Mouse (Mus musculus) liver, postnatal 0 days (tissue): ENCODE measurements at regions not wholly inside any gene's neighbourhood (a gene's known extent, or its start where the extent isn't known, plus 50 kb on each side); places are given as distances from the start of the nearest gene placed in this dataset.

Source experiments
- ATAC-seq: fragments of 200-750 bp; cut with Nextera tagmentation; 2 replicates; pipeline ENCODE4 v1.8.0; 2017; ENCODE audit warnings: mild to moderate bottlenecking, moderate library complexity
- DNase-seq: peaks from one replicate; pipeline ENCODE4 v3.0.0-alpha.2; 2016
- H3K27ac ChIP-seq: fragments of 300-500 bp; sonication (generic); 2 replicates; pipeline ENCODE4 v1.5.1; 2014; ENCODE audit warnings: antibody characterized with exemption, moderate library complexity, mild to moderate bottlenecking, low read depth
- H3K27me3 ChIP-seq: fragments of 300-500 bp; sonication (generic); 2 replicates; pipeline ENCODE4 v1.6.1; 2014; ENCODE audit warnings: low read length, control low read depth, mixed read lengths; ENCODE audit not compliant: insufficient read depth
- H3K36me3 ChIP-seq: fragments of 300-500 bp; sonication (generic); replicated peaks from 2 replicates; pipeline ENCODE4 v1.6.1; 2014; ENCODE audit warnings: mild to moderate bottlenecking, control low read depth, low read length, moderate library complexity, mixed read lengths; ENCODE audit not compliant: insufficient read depth
- H3K4me1 ChIP-seq: fragments of 300-500 bp; sonication (generic); 2 replicates; pipeline ENCODE4 v1.6.1; 2014; ENCODE audit warnings: antibody characterized with exemption, mild to moderate bottlenecking, control low read depth; ENCODE audit not compliant: insufficient read depth
- H3K4me2 ChIP-seq: fragments of 300-500 bp; sonication (generic); 2 replicates; pipeline ENCODE4 v1.6.1; 2014; ENCODE audit warnings: low read depth, mild to moderate bottlenecking, low read length, moderate library complexity, mixed read lengths
- H3K4me3 ChIP-seq: fragments of 300-500 bp; sonication (generic); 2 replicates; pipeline ENCODE4 v1.5.1; 2014; ENCODE audit warnings: low read depth, low read length
- H3K9ac ChIP-seq: fragments of 300-500 bp; sonication (generic); replicated peaks from 2 replicates; pipeline ENCODE4 v1.6.1; 2014; ENCODE audit warnings: mild to moderate bottlenecking, moderate library complexity
- H3K9me3 ChIP-seq: fragments of 300-500 bp; sonication (generic); 2 replicates; pipeline ENCODE4 v1.6.1; 2016; ENCODE audit warnings: mild to moderate bottlenecking, control low read depth, low read length, mixed read lengths
- CTCF ChIP-seq: sonication (generic); IDR thresholded peaks from 2 replicates; pipeline ENCODE4 v1.5.1; 2016; ENCODE audit warnings: antibody characterized with exemption, low read depth
- EP300 ChIP-seq: IDR thresholded peaks from 2 replicates; pipeline ENCODE4 v1.6.1; 2016; ENCODE audit warnings: antibody characterized with exemption, low read depth, mild to moderate bottlenecking
- WGBS: fragments of 180-500 bp; shearing (Covaris S2); extraction: QIAGEN DNeasy Blood & Tissue Kit; methylation state at CpG from one replicate; pipeline ENCODE4 v1.1.7; 2014; ENCODE audit not compliant: insufficient replicate concordance; 5-methylcytosine and 5-hydroxymethylcytosine counted together

GRCm38 (mm10) chr4:12837097-12837426 is 665.2 kb upstream of the Fam92a start:
- ATAC-seq (no peak), DNase-seq (no peak)
- TF ChIP-seq EP300, result no peak
- TF ChIP-seq CTCF, result no peak
- Histone ChIP-seq H3K4me1 (no peaks in the 10 kb centered on the region), H3K36me3 (no peaks in the 10 kb centered on the region), H3K4me2 (no peak overlapping the region), H3K27ac (no peak overlapping the region), H3K9ac (no peak overlapping the region), H3K9me3 (no peaks in the 10 kb centered on the region), H3K27me3 (no peaks in the 10 kb centered on the region), H3K4me3 (no peak overlapping the region)
- 42% methylated on average over 1 of the region's 1 CpGs for WGBS

GRCm38 (mm10) chr4:12836326-12837096 is 664.7 kb upstream of the Fam92a start:
- Histone ChIP-seq H3K4me3 (no peak overlapping the region), H3K27me3 (no peaks in the 10 kb centered on the region), H3K36me3 (no peaks in the 10 kb centered on the region), H3K4me2 (no peak overlapping the region), H3K4me1 (no peaks in the 10 kb centered on the region), H3K9ac (no peak overlapping the region), H3K9me3 (no peaks in the 10 kb centered on the region), H3K27ac (no peak overlapping the region)
- ATAC-seq (no peak), DNase-seq (no peak)
- TF ChIP-seq CTCF (no peak), EP300 (no peak)
- WGBS, result 57% methylated on average over 4 of the region's 4 CpGs

GRCm38 (mm10) chr4:12826419-12826818 is 654.6 kb upstream of the Fam92a start:
- H3K27ac ChIP-seq, result no peak overlapping the region
- H3K9ac ChIP-seq, result no peak overlapping the region
- no peaks in the 10 kb centered on the region for H3K27me3 ChIP-seq
- TF ChIP-seq EP300 (no peak), CTCF (no peak)
- DNase-seq (no peak), ATAC-seq (no peak)
- no peak overlapping the region for H3K4me3 ChIP-seq
- no peaks in the 10 kb centered on the region for H3K9me3 ChIP-seq
- H3K4me1 ChIP-seq, result no peaks in the 10 kb centered on the region
- WGBS, result 50% methylated on average over 1 of the region's 1 CpGs
- H3K4me2 ChIP-seq, result no peak overlapping the region
- H3K36me3 ChIP-seq, result no peaks in the 10 kb centered on the region

GRCm38 (mm10) chr4:12814251-12814650 is 642.4 kb upstream of the Fam92a start:
- WGBS, result 72% methylated on average over 2 of the region's 2 CpGs
- no peaks in the 10 kb centered on the region for H3K27me3 ChIP-seq
- ATAC-seq, result no peak

GRCm38 (mm10) chr4:12801186-12801585 is 629.4 kb upstream of the Fam92a start:
- WGBS, result 74% methylated on average over 3 of the region's 3 CpGs
- Histone ChIP-seq H3K9me3 (no peaks in the 10 kb centered on the region), H3K27ac (no peak overlapping the region), H3K4me2 (no peak overlapping the region), H3K4me1 (no peaks in the 10 kb centered on the region), H3K9ac (no peak overlapping the region), H3K27me3 (no peaks in the 10 kb centered on the region), H3K4me3 (no peak overlapping the region), H3K36me3 (no peaks in the 10 kb centered on the region)
- TF ChIP-seq EP300 (no peak), CTCF (no peak)
- no peak for ATAC-seq
- DNase-seq, result no peak

More at GRCm38 (mm10) chr4:12814251-12814650, 642.4 kb upstream of the Fam92a start:
- Histone ChIP-seq H3K9me3 (no peaks in the 10 kb centered on the region), H3K4me1 (no peaks in the 10 kb centered on the region), H3K9ac (no peak overlapping the region), H3K4me3 (no peak overlapping the region), H3K36me3 (no peaks in the 10 kb centered on the region), H3K4me2 (no peak overlapping the region), H3K27ac (no peak overlapping the region)
- no peak for TF ChIP-seq EP300
- TF ChIP-seq CTCF, result no peak
- DNase-seq, result no peak

- 78% methylated on average over 5 of the region's 5 CpGs for WGBS
- Histone ChIP-seq H3K27me3 (no peaks in the 10 kb centered on the region), H3K4me1 (no peaks in the 10 kb centered on the region), H3K9ac (no peak overlapping the region), H3K27ac (no peak overlapping the region), H3K36me3 (no peaks in the 10 kb centered on the region), H3K4me2 (no peak overlapping the region), H3K9me3 (no peaks in the 10 kb centered on the region), H3K4me3 (no peak overlapping the region)
- ATAC-seq, result no peak
- DNase-seq, result no peak
- TF ChIP-seq EP300 (no peak), CTCF (no peak)
Observed at GRCm38 (mm10) chr4:12799564-12799963, 627.7 kb upstream of the Fam92a start.
